Mouse (Mus musculus): ENCODE results near the gene Scn10a. TPM values are rescaled to one million over a fixed set of nuclear protein-coding genes. Genes with fewer than 3 reads are reported as not detected.
A peak's percentile ranks its signal among the peaks of the same experiment; 100 is the strongest.

Scn10a gene
- polyA plus RNA-seq, 2 experiments, result 0.10 TPM; not detected in 1

- 26% methylated on average over 15 of the region's 15 CpGs for WGBS
- TF ChIP-seq POLR2A (IDR thresholded peaks at IDR 0.05; ENCODE audit: borderline replicate concordance, extremely low read depth, insufficient read depth, insufficient read length), result no peak
- no peak for ATAC-seq (ENCODE audit: low FRiP score, low read depth)
These were observed 87.1 kb downstream of the Scn10a start for GRCm38 (mm10) chr9:119631899-119632533.

GRCm38 (mm10) chr9:119631393-119631898 lies 87.7 kb downstream of the Scn10a start:
- no peak for TF ChIP-seq POLR2A (IDR thresholded peaks at IDR 0.05; ENCODE audit: borderline replicate concordance, extremely low read depth, insufficient read depth, insufficient read length)
- H3K4me2 ChIP-seq (replicated peaks; ENCODE audit: low read depth, low read length, severe bottlenecking), result no peak overlapping the region

More at GRCm38 (mm10) chr9:119631899-119632533, 87.1 kb downstream of the Scn10a start:
- Histone ChIP-seq H3K36me3 (ENCODE audit: control insufficient read depth, insufficient read depth, low read length) (no peaks in the 10 kb centered on the region), H3K4me1 (ENCODE audit: control insufficient read depth, insufficient read depth, low read length) (no peaks in the 10 kb centered on the region), H3K4me2 (replicated peaks; ENCODE audit: low read depth, low read length, severe bottlenecking) (no peak overlapping the region), H3K9ac (ENCODE audit: low read depth, low read length, severe bottlenecking) (no peak overlapping the region), H3K27me3 (ENCODE audit: control insufficient read depth, insufficient read depth, low read length) (no peaks in the 10 kb centered on the region), H3K27ac (replicated peaks; ENCODE audit: low read depth, low read length) (no peak overlapping the region), H3K9me3 (ENCODE audit: control insufficient read depth, low read length) (no peaks in the 10 kb centered on the region), H3K4me3 (replicated peaks; ENCODE audit: low read length) (no peak overlapping the region)
- DNase-seq (ENCODE audit: low spot score), result peak; percentile 28

GRCm38 (mm10) chr9:119628690-119629268 lies 90.3 kb downstream of the Scn10a start:
- WGBS, result 72% methylated on average over 8 of the region's 8 CpGs
- no peak overlapping the region for H3K9ac ChIP-seq (ENCODE audit: low read depth, low read length, severe bottlenecking)
- H3K36me3 ChIP-seq (ENCODE audit: control insufficient read depth, insufficient read depth, low read length), result no peaks in the 10 kb centered on the region
- H3K4me2 ChIP-seq (replicated peaks; ENCODE audit: low read depth, low read length, severe bottlenecking), result no peak overlapping the region
- ATAC-seq (ENCODE audit: low FRiP score, low read depth) (no peak), DNase-seq (ENCODE audit: low spot score) (no peak)
- no peaks in the 10 kb centered on the region for H3K4me1 ChIP-seq (ENCODE audit: control insufficient read depth, insufficient read depth, low read length)
- H3K4me3 ChIP-seq (replicated peaks; ENCODE audit: low read length), result no peak overlapping the region
- TF ChIP-seq POLR2A (IDR thresholded peaks at IDR 0.05; ENCODE audit: borderline replicate concordance, extremely low read depth, insufficient read depth, insufficient read length), result no peak
- no peaks in the 10 kb centered on the region for H3K27me3 ChIP-seq (ENCODE audit: control insufficient read depth, insufficient read depth, low read length)
- no peak overlapping the region for H3K27ac ChIP-seq (replicated peaks; ENCODE audit: low read depth, low read length)
- H3K9me3 ChIP-seq (ENCODE audit: control insufficient read depth, low read length), result no peaks in the 10 kb centered on the region

More at GRCm38 (mm10) chr9:119631393-119631898, 87.7 kb downstream of the Scn10a start:
- Histone ChIP-seq H3K27me3 (ENCODE audit: control insufficient read depth, insufficient read depth, low read length) (no peaks in the 10 kb centered on the region), H3K4me3 (replicated peaks; ENCODE audit: low read length) (no peak overlapping the region), H3K4me1 (ENCODE audit: control insufficient read depth, insufficient read depth, low read length) (no peaks in the 10 kb centered on the region), H3K36me3 (ENCODE audit: control insufficient read depth, insufficient read depth, low read length) (no peaks in the 10 kb centered on the region), H3K9me3 (ENCODE audit: control insufficient read depth, low read length) (no peaks in the 10 kb centered on the region), H3K27ac (replicated peaks; ENCODE audit: low read depth, low read length) (no peak overlapping the region), H3K9ac (ENCODE audit: low read depth, low read length, severe bottlenecking) (no peak overlapping the region)
- DNase-seq (ENCODE audit: low spot score) (no peak), ATAC-seq (ENCODE audit: low FRiP score, low read depth) (no peak)
- WGBS, result 58% methylated on average over 12 of the region's 13 CpGs

GRCm38 (mm10) chr9:119627227-119627626 lies 91.9 kb downstream of the Scn10a start:
- Histone ChIP-seq H3K9me3 (ENCODE audit: control insufficient read depth, low read length) (no peaks in the 10 kb centered on the region), H3K4me1 (ENCODE audit: control insufficient read depth, insufficient read depth, low read length) (no peaks in the 10 kb centered on the region), H3K27ac (replicated peaks; ENCODE audit: low read depth, low read length) (no peak overlapping the region), H3K4me2 (replicated peaks; ENCODE audit: low read depth, low read length, severe bottlenecking) (no peak overlapping the region), H3K4me3 (replicated peaks; ENCODE audit: low read length) (no peak overlapping the region), H3K27me3 (ENCODE audit: control insufficient read depth, insufficient read depth, low read length) (no peaks in the 10 kb centered on the region), H3K36me3 (ENCODE audit: control insufficient read depth, insufficient read depth, low read length) (no peaks in the 10 kb centered on the region), H3K9ac (ENCODE audit: low read depth, low read length, severe bottlenecking) (no peak overlapping the region)
- TF ChIP-seq POLR2A (IDR thresholded peaks at IDR 0.05; ENCODE audit: borderline replicate concordance, extremely low read depth, insufficient read depth, insufficient read length), result no peak
- ATAC-seq (ENCODE audit: low FRiP score, low read depth), result no peak
- DNase-seq (ENCODE audit: low spot score), result no peak
- 79% methylated on average over 6 of the region's 6 CpGs for WGBS

- Histone ChIP-seq H3K4me1 (ENCODE audit: control insufficient read depth, insufficient read depth, low read length) (no peaks in the 10 kb centered on the region), H3K27me3 (ENCODE audit: control insufficient read depth, insufficient read depth, low read length) (no peaks in the 10 kb centered on the region), H3K9me3 (ENCODE audit: control insufficient read depth, low read length) (no peaks in the 10 kb centered on the region), H3K4me3 (replicated peaks; ENCODE audit: low read length) (no peak overlapping the region), H3K4me2 (replicated peaks; ENCODE audit: low read depth, low read length, severe bottlenecking) (no peak overlapping the region), H3K9ac (ENCODE audit: low read depth, low read length, severe bottlenecking) (no peak overlapping the region), H3K27ac (replicated peaks; ENCODE audit: low read depth, low read length) (no peak overlapping the region), H3K36me3 (ENCODE audit: control insufficient read depth, insufficient read depth, low read length) (no peaks in the 10 kb centered on the region)
- WGBS, result 83% methylated on average over 4 of the region's 4 CpGs
- DNase-seq (ENCODE audit: low spot score) (no peak), ATAC-seq (ENCODE audit: low FRiP score, low read depth) (no peak)
- no peak for TF ChIP-seq POLR2A (IDR thresholded peaks at IDR 0.05; ENCODE audit: borderline replicate concordance, extremely low read depth, insufficient read depth, insufficient read length)
These were observed 95.0 kb downstream of the Scn10a start for GRCm38 (mm10) chr9:119624151-119624550.
